Mouse (Mus musculus) macrophage (primary cell): ENCODE data around the gene Stat5b. TPM values are rescaled to one million over a fixed set of nuclear protein-coding genes. Genes with fewer than 3 reads are reported as not detected.
A peak's percentile ranks its signal among the peaks of the same experiment; 100 is the strongest.

ENCODE experiments used
- H3K27ac ChIP-seq: fragments of 350-480 bp; formaldehyde crosslinking; 2 replicates; pipeline ENCODE4 v1.9.0; 2021
- H3K36me3 ChIP-seq: fragments of 350-480 bp; formaldehyde crosslinking; 2 replicates; pipeline ENCODE4 v1.9.0; 2021; ENCODE audit errors: inconsistent target
- H3K4me3 ChIP-seq: fragments of 350-480 bp; formaldehyde crosslinking; 2 replicates; pipeline ENCODE4 v1.9.0; 2021; ENCODE audit errors: inconsistent target
- H3K79me2 ChIP-seq: fragments of 350-480 bp; formaldehyde crosslinking; 2 replicates; pipeline ENCODE4 v1.9.0; 2021; ENCODE audit errors: inconsistent target
- WGBS: methylation state at CpG from one replicate; pipeline ENCODE4 v1.1.7; 2026; ENCODE audit warnings: inconsistent platforms; ENCODE audit not compliant: missing documents; 5-methylcytosine and 5-hydroxymethylcytosine counted together
- polyA plus RNA-seq: library from polyadenylated mRNA; stranded (reverse); fragments of 250-400 nt; gene quantifications from 3 replicates; pipeline ENCODE4 v1.2.4, GENCODE M21; 2018; ENCODE audit warnings: inconsistent platforms

Stat5b gene
- polyA plus RNA-seq, 1 experiment from 2014 or later = 16.7 TPM

- H3K27ac ChIP-seq = no peak overlapping the region
- no peak overlapping the region for H3K4me3 ChIP-seq
- WGBS = 90% methylated on average over 5 of the region's 5 CpGs
- no peaks in the 10 kb centered on the region for H3K79me2 ChIP-seq
- no peaks in the 10 kb centered on the region for H3K36me3 ChIP-seq
Observed at GRCm38 (mm10) chr11:100767871-100768270, 82.7 kb downstream of the Stat5b start.

GRCm38 (mm10) chr11:100766726-100767125, 83.8 kb downstream of the Stat5b start:
- 89% methylated on average over 9 of the region's 9 CpGs for WGBS
- Histone ChIP-seq H3K27ac (no peak overlapping the region), H3K4me3 (no peak overlapping the region), H3K36me3 (no peaks in the 10 kb centered on the region), H3K79me2 (no peaks in the 10 kb centered on the region)

- 91% methylated on average over 7 of the region's 7 CpGs for WGBS
- Histone ChIP-seq H3K79me2 (no peaks in the 10 kb centered on the region), H3K36me3 (no peaks in the 10 kb centered on the region), H3K27ac (no peak within 1 kb of the TSS), H3K4me3 (peak within 1 kb of the TSS; percentile 28)
Observed at GRCm38 (mm10) chr11:100762831-100763230, 87.7 kb downstream of the Stat5b start, which contains the start of gene Hcrt. Hcrt (minus strand) TSS chr11:100762931.

- WGBS = under 1% methylated on average over 27 of the region's 27 CpGs
- peak overlapping the region; percentile 28 for H3K4me3 ChIP-seq
- H3K79me2 ChIP-seq = no peaks in the 10 kb centered on the region
- H3K36me3 ChIP-seq = no peaks in the 10 kb centered on the region
- no peak overlapping the region for H3K27ac ChIP-seq
Observed at GRCm38 (mm10) chr11:100761547-100762045, 88.9 kb downstream of the Stat5b start.

- 3% methylated on average over 47 of the region's 51 CpGs for WGBS
Observed at GRCm38 (mm10) chr11:100759611-100760233, 90.8 kb downstream of the Stat5b start, which contains the start of gene Kcnh4. Kcnh4 (minus strand) TSS chr11:100759942.

GRCm38 (mm10) chr11:100758707-100759610, 91.6 kb downstream of the Stat5b start:
- WGBS = 12% methylated on average over 30 of the region's 35 CpGs
- H3K36me3 ChIP-seq = no peaks in the 10 kb centered on the region
- H3K27ac ChIP-seq = no peak overlapping the region
- no peaks in the 10 kb centered on the region for H3K79me2 ChIP-seq
- H3K4me3 ChIP-seq = no peak overlapping the region

More at GRCm38 (mm10) chr11:100759611-100760233, 90.8 kb downstream of the Stat5b start, which contains the start of gene Kcnh4:
- no peak within 1 kb of the TSS for H3K27ac ChIP-seq
- no peaks in the 10 kb centered on the region for H3K79me2 ChIP-seq
- H3K4me3 ChIP-seq = no peak within 1 kb of the TSS
- H3K36me3 ChIP-seq = no peaks in the 10 kb centered on the region

GRCm38 (mm10) chr11:100757566-100757965, 93.0 kb downstream of the Stat5b start:
- WGBS = 43% methylated on average over 12 of the region's 12 CpGs

GRCm38 (mm10) chr11:100756476-100756875, 94.0 kb downstream of the Stat5b start:
- Histone ChIP-seq H3K27ac (no peak overlapping the region), H3K79me2 (no peaks in the 10 kb centered on the region), H3K36me3 (no peaks in the 10 kb centered on the region), H3K4me3 (no peak overlapping the region)
- 79% methylated on average over 6 of the region's 6 CpGs for WGBS

More at GRCm38 (mm10) chr11:100757566-100757965, 93.0 kb downstream of the Stat5b start:
- Histone ChIP-seq H3K27ac (no peak overlapping the region), H3K79me2 (no peaks in the 10 kb centered on the region), H3K4me3 (no peak overlapping the region), H3K36me3 (no peaks in the 10 kb centered on the region)

GRCm38 (mm10) chr11:100754693-100755057, 95.8 kb downstream of the Stat5b start:
- no peak overlapping the region for H3K27ac ChIP-seq
- H3K4me3 ChIP-seq = no peak overlapping the region
- WGBS = 97% methylated on average over 3 of the region's 3 CpGs
- no peaks in the 10 kb centered on the region for H3K79me2 ChIP-seq
- no peaks in the 10 kb centered on the region for H3K36me3 ChIP-seq

GRCm38 (mm10) chr11:100754021-100754692, 96.4 kb downstream of the Stat5b start:
- Histone ChIP-seq H3K36me3 (no peaks in the 10 kb centered on the region), H3K79me2 (no peaks in the 10 kb centered on the region), H3K27ac (no peak overlapping the region), H3K4me3 (no peak overlapping the region)
- 65% methylated on average over 6 of the region's 12 CpGs for WGBS

- no peaks in the 10 kb centered on the region for H3K36me3 ChIP-seq
- 62% methylated on average over 10 of the region's 10 CpGs for WGBS
- no peak overlapping the region for H3K4me3 ChIP-seq
- no peak overlapping the region for H3K27ac ChIP-seq
- no peaks in the 10 kb centered on the region for H3K79me2 ChIP-seq
Observed at GRCm38 (mm10) chr11:100752294-100752693, 98.2 kb downstream of the Stat5b start.

- 93% methylated on average over 16 of the region's 16 CpGs for WGBS
- H3K36me3 ChIP-seq = no peaks in the 10 kb centered on the region
- no peak overlapping the region for H3K4me3 ChIP-seq
- H3K79me2 ChIP-seq = no peaks in the 10 kb centered on the region
- H3K27ac ChIP-seq = no peak overlapping the region
Observed at GRCm38 (mm10) chr11:100750127-100750526, 100.4 kb downstream of the Stat5b start.

- 57% methylated on average over 25 of the region's 25 CpGs for WGBS
- H3K27ac ChIP-seq = no peak overlapping the region
- no peaks in the 10 kb centered on the region for H3K79me2 ChIP-seq
- H3K4me3 ChIP-seq = no peak overlapping the region
- no peaks in the 10 kb centered on the region for H3K36me3 ChIP-seq
Observed at GRCm38 (mm10) chr11:100749469-100749868, 101.1 kb downstream of the Stat5b start.

- H3K4me3 ChIP-seq = no peak overlapping the region
- H3K79me2 ChIP-seq = no peaks in the 10 kb centered on the region
- no peaks in the 10 kb centered on the region for H3K36me3 ChIP-seq
- 67% methylated on average over 3 of the region's 4 CpGs for WGBS
- H3K27ac ChIP-seq = no peak overlapping the region
Observed at GRCm38 (mm10) chr11:100748620-100749019, 101.9 kb downstream of the Stat5b start.
